Mouse (Mus musculus) liver, adult 2 months (tissue): ENCODE data around the gene Snrpa. TPM values are rescaled to one million over a fixed set of nuclear protein-coding genes. Genes with fewer than 3 reads are reported as not detected.
A peak's percentile ranks its signal among the peaks of the same experiment; 100 is the strongest.

Source experiments
- DNase-seq: peaks from one replicate; pipeline ENCODE4 v3.0.0-alpha.2; 2011; ENCODE audit warnings: low read depth, low spot score; ENCODE audit errors: extremely low read depth
- H3K27ac ChIP-seq: fragments of 200-500 bp; replicated peaks from 2 replicates; pipeline ENCODE4 v1.5.1; 2012; ENCODE audit warnings: low read depth, mild to moderate bottlenecking, control low read depth, inconsistent platforms, low read length; ENCODE audit not compliant: insufficient read depth
- H3K27me3 ChIP-seq: fragments of 200-500 bp; 2 replicates; pipeline ENCODE4 v1.6.1; 2012; ENCODE audit warnings: mild to moderate bottlenecking, moderate library complexity, low read length, inconsistent platforms; ENCODE audit not compliant: control insufficient read depth, insufficient read depth
- H3K36me3 ChIP-seq: fragments of 200-500 bp; 2 replicates; pipeline ENCODE4 v1.6.1; 2012; ENCODE audit warnings: low read length, inconsistent platforms; ENCODE audit not compliant: control insufficient read depth, insufficient read depth
- H3K4me1 ChIP-seq: fragments of 200-500 bp; 2 replicates; pipeline ENCODE4 v1.6.1; 2011; ENCODE audit warnings: low read length; ENCODE audit not compliant: control insufficient read depth, insufficient read depth
- H3K4me3 ChIP-seq: fragments of 200-500 bp; 2 replicates; pipeline ENCODE4 v1.5.1; 2011; ENCODE audit warnings: low read depth, mild to moderate bottlenecking, control low read depth, low read length, moderate library complexity; ENCODE audit not compliant: insufficient read depth
- H3K79me2 ChIP-seq: fragments of 200-500 bp; 2 replicates; pipeline ENCODE4 v1.6.1; 2012; ENCODE audit warnings: inconsistent platforms, mild to moderate bottlenecking, low read length, moderate library complexity; ENCODE audit not compliant: control insufficient read depth, insufficient read depth
- H3K9ac ChIP-seq: fragments of 200-500 bp; 2 replicates; pipeline ENCODE4 v1.6.1; 2012; ENCODE audit warnings: low read depth, mild to moderate bottlenecking, control low read depth, inconsistent platforms, low read length
- CTCF ChIP-seq: fragments of 200-500 bp; IDR thresholded peaks from 2 replicates; pipeline ENCODE4 v1.5.1; 2011; ENCODE audit warnings: low read depth, low read length, control low read depth
- POLR2A ChIP-seq: fragments of 200-500 bp; IDR thresholded peaks from 2 replicates; pipeline ENCODE4 v1.6.1; 2011; ENCODE audit warnings: low read length, control low read depth; ENCODE audit not compliant: insufficient read depth; ENCODE audit errors: extremely low read depth
- WGBS: fragments of 180-500 bp; shearing (Covaris S2); methylation state at CpG from one replicate; pipeline ENCODE4 v1.1.7; 2018; 5-methylcytosine and 5-hydroxymethylcytosine counted together
- polyA plus RNA-seq: library from polyadenylated mRNA; depleted of rRNA; stranded (reverse); fragments of >200 nt; gene quantifications from 2 replicates; pipeline ENCODE4 v1.2.3, GENCODE M21; 2012
- total RNA-seq: library from RNA; depleted of rRNA; stranded (reverse); fragments of >200 nt; gene quantifications from 2 replicates; pipeline ENCODE4 v1.2.3, GENCODE M21; 2014

The Snrpa gene
- total and polyA plus RNA-seq, 2 experiments, result 10.5 to 76.8 TPM

DNA sequence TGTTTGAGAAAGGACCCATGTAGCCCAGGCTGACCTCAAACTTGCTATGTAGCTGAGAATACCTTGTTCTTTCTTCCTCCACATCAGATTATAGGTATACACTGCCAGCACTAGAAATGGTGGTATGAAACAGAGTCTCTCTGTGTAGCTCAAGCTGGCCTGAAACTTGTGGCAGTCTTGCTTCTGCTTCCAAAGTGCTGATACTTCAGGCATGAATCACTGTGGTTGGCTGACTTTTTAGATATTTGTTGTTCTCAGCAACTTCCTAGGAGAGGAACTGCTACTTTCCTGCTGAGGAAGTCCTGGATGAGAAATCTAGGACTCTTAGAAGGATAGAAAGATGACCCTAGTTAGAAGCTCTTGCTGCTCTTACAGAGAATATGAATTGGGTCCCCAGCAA is 2.3 kb upstream of the Snrpa start:
- H3K79me2 ChIP-seq, result peaks cover 13% of the 10 kb centered on the region; the same call in 1 of the 2 replicates
- H3K4me3 ChIP-seq, result no peak overlapping the region
- no peak overlapping the region for H3K27ac ChIP-seq
- H3K9ac ChIP-seq, result no peak overlapping the region
- TF ChIP-seq CTCF, result no peak
- no peak for TF ChIP-seq POLR2A
- DNase-seq, result peak; percentile 41
- H3K36me3 ChIP-seq, result peaks cover 13% of the 10 kb centered on the region
- H3K4me1 ChIP-seq, result peaks cover 5% of the 10 kb centered on the region
- H3K27me3 ChIP-seq, result no peaks in the 10 kb centered on the region

DNA sequence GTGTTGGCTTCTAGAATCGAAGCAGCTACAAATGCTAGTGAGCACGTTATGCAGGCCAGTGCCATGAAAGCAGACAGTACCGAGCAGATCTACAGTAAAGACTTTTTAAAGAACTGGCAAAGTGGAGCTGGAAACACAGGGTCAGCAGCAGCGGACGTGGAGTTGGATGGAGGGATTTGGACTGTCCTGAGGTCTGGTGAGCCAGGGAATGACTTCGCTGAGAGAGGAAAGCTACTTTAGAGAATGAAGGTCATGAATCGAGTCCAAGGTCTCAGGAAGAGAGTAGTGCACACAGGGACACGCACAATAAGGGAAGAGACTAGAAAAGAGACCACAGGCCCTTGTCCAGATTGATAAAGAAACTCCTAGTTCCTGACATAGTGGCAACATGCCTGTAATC is 1.6 kb upstream of the Snrpa start:
- no peak for TF ChIP-seq CTCF
- TF ChIP-seq POLR2A, result no peak
- 84% methylated on average over 8 of the region's 8 CpGs for WGBS
- peaks cover 12% of the 10 kb centered on the region for H3K36me3 ChIP-seq
- H3K27me3 ChIP-seq, result no peaks in the 10 kb centered on the region
- H3K9ac ChIP-seq, result no peak overlapping the region
- no peak for DNase-seq
- peaks cover 16% of the 10 kb centered on the region; the same call in 1 of the 2 replicates for H3K79me2 ChIP-seq
- H3K4me3 ChIP-seq, result no peak overlapping the region
- peaks cover 5% of the 10 kb centered on the region for H3K4me1 ChIP-seq
- H3K27ac ChIP-seq, result no peak overlapping the region; the same call in 1 of the 2 replicates

DNA sequence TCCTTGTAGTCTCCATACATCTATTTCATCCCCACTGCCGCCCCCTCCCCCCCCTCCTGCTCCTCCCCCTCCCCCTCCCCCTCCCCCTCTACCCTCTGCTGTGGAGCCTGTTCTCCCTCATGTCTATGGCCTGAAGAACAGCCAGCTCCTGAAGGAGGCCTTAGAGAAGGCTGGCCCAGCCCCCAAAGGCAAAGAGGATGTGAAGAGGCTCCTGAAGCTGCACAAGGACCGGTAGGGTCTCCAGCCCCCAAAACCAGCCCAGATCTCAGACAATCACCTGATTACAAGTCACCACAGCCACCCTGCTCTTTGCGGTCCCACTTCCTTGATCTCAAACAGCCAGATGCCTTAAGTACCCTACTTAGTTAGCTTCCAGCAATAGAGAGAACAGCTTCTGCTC is 1.1 kb upstream of the Snrpa start:
- Histone ChIP-seq H3K36me3 (peaks cover 13% of the 10 kb centered on the region; the same call in 1 of the 2 replicates), H3K4me3 (no peak overlapping the region), H3K79me2 (peaks cover 18% of the 10 kb centered on the region; the same call in 1 of the 2 replicates), H3K27ac (no peak overlapping the region; the same call in 1 of the 2 replicates), H3K27me3 (no peaks in the 10 kb centered on the region), H3K9ac (no peak overlapping the region), H3K4me1 (peaks cover 5% of the 10 kb centered on the region)
- TF ChIP-seq CTCF, result no peak
- no peak for TF ChIP-seq POLR2A
- 74% methylated on average over 3 of the region's 3 CpGs for WGBS
- no peak for DNase-seq

DNA sequence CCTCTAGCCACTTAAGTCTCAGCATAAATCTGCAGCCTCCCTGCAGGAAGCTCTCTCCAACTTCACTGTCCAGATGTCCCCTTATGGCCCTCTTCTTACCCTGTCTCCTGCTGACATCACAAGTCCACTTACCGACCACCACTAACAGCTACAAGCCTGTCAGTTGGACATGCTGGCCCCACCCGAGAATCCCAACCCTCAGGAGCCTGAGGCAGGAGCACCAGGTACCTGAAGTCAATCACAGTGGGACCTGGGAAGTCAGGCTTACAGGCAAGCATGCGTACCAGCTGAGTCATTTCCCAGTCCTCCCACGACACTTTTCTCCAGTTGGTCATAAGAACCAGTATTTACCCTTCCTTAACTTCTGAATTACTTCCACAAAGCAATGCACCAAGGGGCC is 2.3 kb downstream of the Snrpa start:
- Histone ChIP-seq H3K4me3 (no peak overlapping the region), H3K36me3 (peaks cover 37% of the 10 kb centered on the region), H3K27me3 (no peaks in the 10 kb centered on the region), H3K9ac (no peak overlapping the region), H3K79me2 (peaks cover 22% of the 10 kb centered on the region; the same call in 1 of the 2 replicates), H3K4me1 (peaks cover 5% of the 10 kb centered on the region), H3K27ac (no peak overlapping the region)
- 79% methylated on average over 4 of the region's 4 CpGs for WGBS
- TF ChIP-seq POLR2A, result no peak
- TF ChIP-seq CTCF, result no peak
- DNase-seq, result no peak

DNA sequence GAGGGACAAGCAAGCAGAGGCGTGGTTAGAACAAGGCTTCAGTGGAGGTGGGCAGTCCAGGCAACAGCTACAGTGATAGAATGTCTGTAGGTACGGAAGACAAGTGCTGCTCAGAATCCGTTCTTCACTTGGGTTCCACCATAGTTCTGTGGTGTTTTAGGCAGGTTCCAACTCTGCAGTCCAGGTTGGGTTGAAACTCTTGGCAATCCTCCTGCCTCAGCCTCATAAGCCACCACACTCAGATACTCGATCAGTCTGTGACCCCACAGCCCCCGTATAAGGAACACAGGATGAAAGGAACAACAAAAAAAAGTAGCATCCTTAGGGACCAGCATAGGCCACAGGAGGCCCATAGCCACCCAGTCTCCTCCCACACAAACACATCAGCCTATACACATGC is 3.6 kb downstream of the Snrpa start:
- Histone ChIP-seq H3K9ac (no peak overlapping the region), H3K27me3 (no peaks in the 10 kb centered on the region), H3K27ac (no peak overlapping the region), H3K79me2 (peaks cover 22% of the 10 kb centered on the region; the same call in 1 of the 2 replicates), H3K4me1 (peaks cover 5% of the 10 kb centered on the region), H3K4me3 (no peak overlapping the region), H3K36me3 (peaks cover 50% of the 10 kb centered on the region)
- no peak for DNase-seq
- TF ChIP-seq CTCF, result no peak
- no peak for TF ChIP-seq POLR2A
- WGBS, result 97% methylated on average over 5 of the region's 5 CpGs

DNA sequence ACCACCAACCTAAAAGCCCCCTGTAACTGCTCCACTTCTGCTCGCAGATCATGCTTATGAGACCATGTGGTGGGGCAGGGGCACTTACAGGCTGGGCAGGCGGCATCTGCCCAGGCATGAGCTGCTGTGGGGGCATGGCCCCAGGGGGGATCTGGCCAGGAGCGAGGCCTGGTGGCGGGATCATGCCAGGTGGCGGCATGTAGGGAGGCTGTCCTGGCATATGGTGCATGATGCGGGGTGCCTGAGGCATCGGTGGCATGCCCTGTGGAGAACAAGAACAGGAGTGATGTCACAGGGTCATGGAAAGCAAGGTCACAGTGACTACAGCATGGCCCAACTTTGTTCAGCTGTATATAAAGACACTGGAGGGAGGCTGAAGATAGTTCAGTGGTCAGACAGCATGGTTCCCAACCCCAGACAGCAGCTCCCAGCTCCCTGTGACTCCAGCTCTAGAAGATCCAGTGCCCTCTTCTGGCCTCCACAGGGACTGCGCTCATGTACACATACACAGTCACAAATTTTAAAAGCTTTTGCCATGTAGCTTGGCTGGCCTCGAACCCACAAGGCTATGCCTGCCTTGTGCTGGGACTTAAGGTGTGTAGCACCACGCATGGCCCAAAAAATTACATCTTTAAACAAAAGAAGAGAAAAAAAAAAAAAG is 6.7 kb downstream of the Snrpa start:
- H3K79me2 ChIP-seq, result peaks cover 15% of the 10 kb centered on the region; the same call in 1 of the 2 replicates
- TF ChIP-seq CTCF, result peak; percentile 54
- TF ChIP-seq POLR2A, result no peak
- H3K4me1 ChIP-seq, result peaks cover 8% of the 10 kb centered on the region
- DNase-seq, result no peak
- WGBS, result 98% methylated on average over 10 of the region's 10 CpGs
- no peak overlapping the region for H3K27ac ChIP-seq
- H3K4me3 ChIP-seq, result no peak overlapping the region
- H3K9ac ChIP-seq, result no peak overlapping the region
- peaks cover 59% of the 10 kb centered on the region for H3K36me3 ChIP-seq
- H3K27me3 ChIP-seq, result no peaks in the 10 kb centered on the region
